Mouse (Mus musculus): ENCODE results near the gene Dbt. TPM values are rescaled to one million over a fixed set of nuclear protein-coding genes. Genes with fewer than 3 reads are reported as not detected.

Gene Dbt
- 0.78 TPM in 1 of 2 replicates, not detected in the other for polyA plus RNA-seq (2012; ENCODE audit: insufficient read depth, low replicate concordance)

DNA sequence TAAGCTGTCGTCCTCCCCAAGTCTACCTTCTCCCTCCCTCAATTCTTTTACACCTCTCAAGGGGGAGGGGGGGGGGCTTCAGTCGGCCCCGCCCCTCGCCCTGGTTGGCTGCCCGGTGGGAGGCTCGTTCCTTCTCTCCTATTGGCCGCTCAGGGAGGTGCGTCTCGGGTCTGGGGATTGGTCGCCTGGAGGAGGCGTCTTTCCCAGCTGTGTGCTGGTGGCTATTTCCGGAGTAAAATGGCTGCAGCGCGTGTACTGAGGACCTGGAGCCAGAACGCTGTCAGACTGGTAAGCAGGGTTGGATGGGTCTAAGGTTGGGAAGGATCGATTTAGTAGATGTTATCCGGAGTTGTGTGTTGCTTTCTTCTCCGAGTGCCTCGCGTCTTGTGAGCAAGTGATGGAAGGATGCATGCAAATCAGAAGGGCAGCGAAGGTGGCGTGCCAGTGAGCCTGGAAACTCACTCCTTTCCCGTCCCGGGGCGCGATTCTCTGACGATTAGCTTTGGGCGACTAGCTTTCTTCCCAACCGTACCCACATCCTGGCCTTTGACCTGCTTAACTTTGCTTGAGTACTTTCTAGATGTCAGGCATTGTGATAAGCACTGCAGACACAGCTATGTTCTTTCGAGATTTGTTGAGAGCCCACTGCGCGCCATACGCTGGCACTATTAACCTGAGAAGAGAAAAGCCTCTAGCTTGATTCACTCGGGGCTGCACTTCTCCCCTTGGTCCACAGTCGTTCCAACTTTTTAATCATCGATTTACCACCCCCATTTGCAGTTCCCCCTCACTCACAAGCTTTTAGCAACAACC is at the start of gene Dbt:
Dbt (plus strand) TSS at position 167 of the 813 bp plus-strand sequence.
- TF ChIP-seq GATA1 (IDR thresholded peaks at IDR 0.05; ENCODE audit: borderline replicate concordance, low read length) = no peak
- no peak for TF ChIP-seq FLI1 (IDR thresholded peaks at IDR 0.05; ENCODE audit: low read length)
- H3K36me3 ChIP-seq (replicated peaks; ENCODE audit: low read length) = peaks cover 15% of the 10 kb centered on the region
- no peaks in the 10 kb centered on the region for H3K9me3 ChIP-seq
- H3K27me3 ChIP-seq (replicated peaks) = no peaks in the 10 kb centered on the region
- peaks cover 51% of the 10 kb centered on the region for H3K4me1 ChIP-seq
- H3K4me3 ChIP-seq (replicated peaks) = peak within 1 kb of the TSS; percentile 96

DNA sequence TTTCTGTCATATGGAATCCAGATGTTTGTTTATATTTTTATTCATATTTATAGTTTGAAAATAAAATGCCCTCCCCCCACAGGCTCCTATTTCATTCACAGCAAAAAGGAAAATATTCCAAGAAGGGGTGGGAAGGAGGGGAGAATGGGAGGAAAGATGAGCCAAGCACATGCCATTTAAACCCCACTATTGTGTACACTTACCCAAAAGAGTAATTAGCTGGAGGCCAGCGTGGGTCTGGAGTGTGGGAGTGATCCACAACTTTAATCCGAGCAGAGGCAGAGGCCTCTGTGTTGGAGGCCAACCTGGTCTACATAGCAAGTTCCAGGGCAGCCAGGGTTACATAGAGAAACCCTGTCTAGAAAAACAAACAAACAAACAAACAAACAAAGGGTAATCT is 48.6 kb upstream of the Dbt start:
- H3K4me1 ChIP-seq = peaks cover 44% of the 10 kb centered on the region
- no peak for TF ChIP-seq GATA1 (IDR thresholded peaks at IDR 0.05; ENCODE audit: borderline replicate concordance, low read length)
- TF ChIP-seq FLI1 (IDR thresholded peaks at IDR 0.05; ENCODE audit: low read length) = no peak
- no peaks in the 10 kb centered on the region for H3K36me3 ChIP-seq (replicated peaks; ENCODE audit: low read length)
- no peak overlapping the region for H3K4me3 ChIP-seq (replicated peaks)
- peaks cover 4% of the 10 kb centered on the region for H3K27me3 ChIP-seq (replicated peaks)
- no peaks in the 10 kb centered on the region for H3K9me3 ChIP-seq

DNA sequence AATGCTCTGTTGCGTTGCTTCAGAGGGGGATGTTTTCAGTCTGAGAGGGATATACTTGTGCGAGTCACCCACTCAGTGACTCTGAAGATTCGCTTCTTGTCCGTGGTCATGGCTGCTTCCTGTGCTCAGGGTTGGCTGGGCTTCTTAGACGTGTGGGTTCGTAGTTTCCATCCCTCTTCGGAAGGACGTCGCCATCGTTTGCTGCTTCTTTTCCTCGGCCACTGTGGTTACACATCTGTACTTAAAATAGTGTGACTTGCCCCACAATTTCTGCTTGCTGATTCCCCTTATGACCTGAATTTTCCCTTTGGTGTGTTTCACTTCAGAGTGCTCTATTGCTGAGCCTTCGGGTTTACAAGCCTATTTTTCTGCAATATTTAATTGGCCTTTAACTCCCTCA is 47.2 kb upstream of the Dbt start:
- Histone ChIP-seq H3K9me3 (no peaks in the 10 kb centered on the region), H3K4me3 (replicated peaks) (peak overlapping the region; percentile 79), H3K4me1 (peaks cover 48% of the 10 kb centered on the region), H3K27me3 (replicated peaks) (peaks cover 4% of the 10 kb centered on the region), H3K36me3 (replicated peaks; ENCODE audit: low read length) (no peaks in the 10 kb centered on the region)
- TF ChIP-seq FLI1 (IDR thresholded peaks at IDR 0.05; ENCODE audit: low read length) = no peak
- TF ChIP-seq GATA1 (IDR thresholded peaks at IDR 0.05; ENCODE audit: borderline replicate concordance, low read length) = no peak

DNA sequence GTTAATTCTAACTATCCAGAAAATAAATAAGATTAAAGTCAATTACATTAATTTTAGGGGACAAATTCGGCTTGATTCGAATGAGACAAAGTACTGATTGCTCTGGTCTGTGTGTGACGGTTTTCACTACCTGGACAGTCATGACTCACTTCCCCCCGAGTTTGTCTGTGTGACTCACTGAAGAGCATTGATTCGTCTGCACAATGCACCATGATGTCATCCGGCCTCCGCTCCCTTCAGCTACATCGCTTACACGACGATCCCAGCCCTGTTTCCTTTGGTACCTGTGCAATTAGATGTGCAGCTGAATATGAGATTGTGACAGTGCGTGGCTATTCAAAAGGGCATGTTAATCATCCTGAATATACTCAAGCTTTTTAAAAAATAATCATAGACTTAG is 38.3 kb upstream of the Dbt start:
- no peaks in the 10 kb centered on the region for H3K36me3 ChIP-seq (replicated peaks; ENCODE audit: low read length)
- peak overlapping the region; percentile 28 for H3K4me3 ChIP-seq (replicated peaks)
- TF ChIP-seq GATA1 (IDR thresholded peaks at IDR 0.05; ENCODE audit: borderline replicate concordance, low read length) = no peak
- TF ChIP-seq FLI1 (IDR thresholded peaks at IDR 0.05; ENCODE audit: low read length) = no peak
- H3K27me3 ChIP-seq (replicated peaks) = peaks cover 6% of the 10 kb centered on the region
- H3K9me3 ChIP-seq = no peaks in the 10 kb centered on the region
- H3K4me1 ChIP-seq = peaks cover 47% of the 10 kb centered on the region

DNA sequence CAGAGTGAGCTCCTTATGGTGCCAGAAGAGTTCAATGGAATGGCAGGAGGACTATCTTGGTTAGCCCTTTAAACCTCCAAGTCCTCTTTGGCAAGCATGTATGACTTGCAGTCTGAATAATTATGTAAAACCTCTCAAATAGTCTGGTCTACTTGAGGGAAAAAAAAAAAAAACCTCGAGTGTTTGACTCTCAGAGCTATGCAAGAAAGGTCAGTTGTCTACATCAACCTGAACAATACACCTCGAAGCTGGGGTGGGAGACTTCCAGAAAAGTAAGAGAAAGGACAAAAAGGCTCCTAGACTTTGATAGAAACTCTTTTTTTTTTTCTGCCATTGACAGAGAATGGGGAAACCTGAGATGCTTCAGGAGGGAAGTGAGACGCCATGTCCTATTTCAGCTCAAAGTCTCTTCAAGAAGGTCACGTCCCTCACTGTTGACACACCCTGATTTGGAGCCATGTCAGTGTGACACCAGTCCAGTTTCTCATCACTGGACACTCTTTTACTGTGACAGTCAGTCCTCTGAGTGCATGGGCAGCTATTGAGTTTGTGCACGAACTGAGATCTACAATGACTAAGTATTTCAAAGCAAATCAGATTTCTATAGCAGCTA is 36.1 kb upstream of the Dbt start:
- Histone ChIP-seq H3K9me3 (no peaks in the 10 kb centered on the region), H3K4me1 (peaks cover 36% of the 10 kb centered on the region), H3K36me3 (replicated peaks; ENCODE audit: low read length) (no peaks in the 10 kb centered on the region), H3K4me3 (replicated peaks) (peak overlapping the region; percentile 16), H3K27me3 (replicated peaks) (peaks cover 6% of the 10 kb centered on the region)
- TF ChIP-seq GATA1 (IDR thresholded peaks at IDR 0.05; ENCODE audit: borderline replicate concordance, low read length) = no peak
- TF ChIP-seq FLI1 (IDR thresholded peaks at IDR 0.05; ENCODE audit: low read length) = no peak

DNA sequence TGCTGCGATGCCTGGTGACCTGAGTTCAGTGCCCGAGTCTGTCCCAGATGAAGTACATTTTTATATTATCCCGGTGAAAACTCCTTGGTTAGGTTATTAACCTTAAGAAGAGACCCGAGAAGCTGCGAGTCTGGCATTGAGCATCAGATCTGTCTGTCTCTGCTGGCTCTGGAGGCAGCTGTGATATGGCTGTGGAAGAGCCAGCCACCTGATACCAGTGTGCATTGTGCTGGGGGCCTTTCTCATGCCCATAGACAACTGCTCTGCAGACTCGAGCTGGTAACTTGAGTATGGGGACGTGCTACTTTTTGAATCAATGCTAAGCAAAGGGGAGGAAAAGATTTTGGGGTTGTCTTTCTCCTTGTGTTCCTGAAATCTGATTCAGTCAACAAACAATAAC is 35.5 kb upstream of the Dbt start:
- TF ChIP-seq FLI1 (IDR thresholded peaks at IDR 0.05; ENCODE audit: low read length) (no peak), GATA1 (IDR thresholded peaks at IDR 0.05; ENCODE audit: borderline replicate concordance, low read length) (no peak)
- H3K4me1 ChIP-seq = peaks cover 41% of the 10 kb centered on the region
- H3K36me3 ChIP-seq (replicated peaks; ENCODE audit: low read length) = no peaks in the 10 kb centered on the region
- H3K9me3 ChIP-seq = no peaks in the 10 kb centered on the region
- H3K4me3 ChIP-seq (replicated peaks) = no peak overlapping the region
- peaks cover 6% of the 10 kb centered on the region for H3K27me3 ChIP-seq (replicated peaks)

DNA sequence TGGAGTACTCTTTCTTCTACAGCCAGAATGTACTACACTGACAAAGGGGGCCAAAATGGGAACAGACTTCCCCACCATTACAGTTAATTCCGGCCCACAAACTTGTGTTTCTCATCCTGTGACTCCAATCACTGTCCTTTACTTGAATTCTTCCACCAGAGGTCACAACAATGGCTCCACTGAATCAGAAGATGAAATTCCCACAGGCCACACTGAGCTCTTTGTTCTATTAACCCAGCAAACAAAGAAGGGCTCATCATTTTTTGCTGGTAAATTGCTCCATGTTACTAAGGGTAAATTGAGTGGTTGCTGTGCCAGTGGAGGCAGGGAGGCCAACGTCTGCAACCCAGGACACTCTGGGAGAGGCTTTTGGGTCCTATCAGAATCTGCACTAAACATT is 32.8 kb upstream of the Dbt start:
- peaks cover 4% of the 10 kb centered on the region for H3K27me3 ChIP-seq (replicated peaks)
- TF ChIP-seq GATA1 (IDR thresholded peaks at IDR 0.05; ENCODE audit: borderline replicate concordance, low read length) (no peak), FLI1 (IDR thresholded peaks at IDR 0.05; ENCODE audit: low read length) (no peak)
- no peak overlapping the region for H3K4me3 ChIP-seq (replicated peaks)
- H3K4me1 ChIP-seq = peaks cover 44% of the 10 kb centered on the region
- H3K36me3 ChIP-seq (replicated peaks; ENCODE audit: low read length) = no peaks in the 10 kb centered on the region
- no peaks in the 10 kb centered on the region for H3K9me3 ChIP-seq

DNA sequence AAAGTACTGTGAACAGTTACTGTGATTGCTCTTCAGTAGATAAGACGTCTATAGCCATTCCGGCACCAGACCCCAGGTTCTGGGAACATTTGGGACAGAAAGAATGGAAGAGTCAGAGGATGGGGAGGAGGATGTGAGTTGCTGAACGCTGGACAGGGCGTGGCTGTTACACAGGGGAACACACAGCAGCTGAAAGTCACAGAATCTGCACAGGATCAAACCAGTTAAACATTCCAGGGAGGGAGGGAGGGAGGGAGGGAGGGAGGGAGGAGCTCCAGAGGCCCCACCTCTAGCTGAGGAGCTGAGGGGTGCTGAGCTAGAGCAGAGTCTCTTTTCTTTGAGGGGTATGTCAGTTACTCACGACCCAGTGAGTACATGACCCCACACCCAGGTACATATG is 31.9 kb upstream of the Dbt start:
- Histone ChIP-seq H3K4me3 (replicated peaks) (no peak overlapping the region), H3K36me3 (replicated peaks; ENCODE audit: low read length) (no peaks in the 10 kb centered on the region), H3K9me3 (no peaks in the 10 kb centered on the region), H3K4me1 (peaks cover 38% of the 10 kb centered on the region), H3K27me3 (replicated peaks) (peaks cover 1% of the 10 kb centered on the region)
- TF ChIP-seq FLI1 (IDR thresholded peaks at IDR 0.05; ENCODE audit: low read length) (no peak), GATA1 (IDR thresholded peaks at IDR 0.05; ENCODE audit: borderline replicate concordance, low read length) (no peak)

DNA sequence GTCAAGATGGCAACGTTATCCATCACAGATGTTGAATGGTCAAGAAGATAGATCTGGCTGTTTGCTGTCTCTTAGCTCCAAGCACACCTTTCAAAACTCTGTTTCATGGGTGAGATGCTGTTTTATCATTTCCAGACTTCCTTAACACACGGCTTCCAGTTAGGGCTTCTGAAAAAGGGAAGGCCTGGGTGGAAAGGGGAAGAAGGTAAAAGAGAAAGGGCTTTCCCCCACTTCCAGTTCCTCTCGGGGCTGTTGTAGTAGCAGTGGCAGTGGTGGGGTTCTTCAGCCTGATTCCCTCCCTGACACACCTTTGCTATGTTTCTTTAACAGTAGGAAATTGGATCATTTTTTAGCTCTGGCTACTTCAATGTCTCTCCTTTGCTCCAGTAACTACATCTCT is 30.1 kb upstream of the Dbt start:
- Histone ChIP-seq H3K27me3 (replicated peaks) (peaks cover 1% of the 10 kb centered on the region), H3K36me3 (replicated peaks; ENCODE audit: low read length) (peaks cover 5% of the 10 kb centered on the region), H3K4me1 (peaks cover 38% of the 10 kb centered on the region), H3K9me3 (no peaks in the 10 kb centered on the region), H3K4me3 (replicated peaks) (no peak overlapping the region)
- no peak for TF ChIP-seq GATA1 (IDR thresholded peaks at IDR 0.05; ENCODE audit: borderline replicate concordance, low read length)
- TF ChIP-seq FLI1 (IDR thresholded peaks at IDR 0.05; ENCODE audit: low read length) = no peak

DNA sequence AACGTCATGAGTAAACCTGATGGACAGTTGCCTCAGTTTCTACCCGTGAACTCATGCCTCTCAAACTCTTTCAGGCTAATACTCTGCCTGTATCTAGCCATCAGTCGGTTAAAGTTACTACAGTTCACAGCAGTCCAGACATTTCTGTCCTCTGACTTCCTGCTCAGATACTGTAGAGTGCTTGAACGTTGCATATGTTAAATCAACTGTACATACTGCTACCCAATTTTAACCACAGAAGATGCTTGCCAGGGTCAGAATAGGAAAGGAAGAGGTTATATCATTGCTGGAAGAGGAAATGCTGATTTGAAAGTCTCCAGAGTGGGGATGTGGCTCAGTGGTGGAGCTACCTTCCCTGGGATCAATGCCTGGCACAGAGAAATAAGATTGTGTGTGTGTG is 29.6 kb upstream of the Dbt start:
- no peaks in the 10 kb centered on the region for H3K9me3 ChIP-seq
- no peak for TF ChIP-seq FLI1 (IDR thresholded peaks at IDR 0.05; ENCODE audit: low read length)
- no peak for TF ChIP-seq GATA1 (IDR thresholded peaks at IDR 0.05; ENCODE audit: borderline replicate concordance, low read length)
- peaks cover 38% of the 10 kb centered on the region for H3K4me1 ChIP-seq
- peaks cover 1% of the 10 kb centered on the region for H3K27me3 ChIP-seq (replicated peaks)
- no peak overlapping the region for H3K4me3 ChIP-seq (replicated peaks)
- peaks cover 10% of the 10 kb centered on the region for H3K36me3 ChIP-seq (replicated peaks; ENCODE audit: low read length)

Data from megakaryocyte, embryonic 14.5 days (primary cell).